Mouse (Mus musculus) C2C12 (cell line): Measurements from ENCODE around the gene Stfa3. TPM values are rescaled to one million over a fixed set of nuclear protein-coding genes. Genes with fewer than 3 reads are reported as not detected.
A peak's percentile ranks its signal among the peaks of the same experiment; 100 is the strongest.

Source experiments
- H3K27me3 ChIP-seq: one replicate; pipeline ENCODE4 v1.6.1; 2011; ENCODE audit not compliant: control insufficient read depth, insufficient read depth, insufficient read length
- H3K36me3 ChIP-seq: one replicate; pipeline ENCODE4 v1.6.1; 2011; ENCODE audit not compliant: control insufficient read depth, insufficient read depth
- H3K4me3 ChIP-seq: one replicate; pipeline ENCODE4 v1.5.1; 2011; ENCODE audit warnings: mild to moderate bottlenecking, control low read depth; ENCODE audit not compliant: poor library complexity, insufficient read depth, severe bottlenecking
- H3K79me2 ChIP-seq: one replicate; pipeline ENCODE4 v1.6.1; 2011; ENCODE audit not compliant: control insufficient read depth, insufficient read depth
- H3K79me3 ChIP-seq: one replicate; pipeline ENCODE4 v1.6.1; 2011; ENCODE audit warnings: low read depth, control low read depth
- H3ac ChIP-seq: one replicate; pipeline ENCODE3; 2011; ENCODE audit warnings: low read depth; ENCODE audit not compliant: control insufficient read depth, insufficient read length
- CEBPB ChIP-seq: IDR thresholded peaks from one replicate; pipeline ENCODE4 v1.6.1; 2011; ENCODE audit warnings: low read depth, mild to moderate bottlenecking, control low read depth, moderate library complexity
- CTCF ChIP-seq: IDR thresholded peaks from one replicate; pipeline ENCODE4 v1.5.1; 2011; ENCODE audit not compliant: control insufficient read depth, insufficient read depth, insufficient read length
- FOSL1 ChIP-seq: IDR thresholded peaks from one replicate; pipeline ENCODE4 v1.8.0; 2011; ENCODE audit warnings: mild to moderate bottlenecking, low read length; ENCODE audit not compliant: poor library complexity, insufficient read depth, severe bottlenecking
- MAX ChIP-seq: IDR thresholded peaks from one replicate; pipeline ENCODE4 v1.6.1; 2011; ENCODE audit warnings: mild to moderate bottlenecking, control low read depth
- MYOD1 ChIP-seq: IDR thresholded peaks from one replicate; pipeline ENCODE4 v1.6.1; 2011; ENCODE audit warnings: low read depth; ENCODE audit not compliant: control insufficient read depth, insufficient read length
- MYOG ChIP-seq: IDR thresholded peaks from one replicate; pipeline ENCODE4 v1.6.1; 2011; ENCODE audit not compliant: control insufficient read depth, insufficient read length; ENCODE audit errors: extremely low read depth
- USF1 ChIP-seq: IDR thresholded peaks from one replicate; pipeline ENCODE4 v1.6.1; 2011; ENCODE audit warnings: low read depth, mild to moderate bottlenecking, control low read depth, moderate library complexity
- polyA plus RNA-seq: library from polyadenylated mRNA; unstranded; fragments of >200 nt; fragmentation: generic; extraction: Trizol; gene quantifications from one replicate; pipeline ENCODE4 v1.2.1, GENCODE M21; 2012; ENCODE audit warnings: missing spikeins

Gene Stfa3
- polyA plus RNA-seq, 1 experiment = not detected

GRCm38 (mm10) chr16:36473217-36474216, 18.3 kb upstream of the Stfa3 start:
- H3K36me3 ChIP-seq = no peaks in the 10 kb centered on the region
- no peak overlapping the region for H3K4me3 ChIP-seq
- no peaks in the 10 kb centered on the region for H3K79me3 ChIP-seq
- no peaks in the 10 kb centered on the region for H3K27me3 ChIP-seq
- TF ChIP-seq USF1 (no peak), CTCF (peak; percentile 13)
- H3ac ChIP-seq = no peak overlapping the region
- no peaks in the 10 kb centered on the region for H3K79me2 ChIP-seq

- TF ChIP-seq CTCF (no peak), FOSL1 (no peak), CEBPB (no peak)
- no peaks in the 10 kb centered on the region for H3K79me2 ChIP-seq
- H3K79me3 ChIP-seq = no peaks in the 10 kb centered on the region
- H3ac ChIP-seq = no peak overlapping the region
- H3K4me3 ChIP-seq = no peak overlapping the region
- H3K27me3 ChIP-seq = no peaks in the 10 kb centered on the region
- no peaks in the 10 kb centered on the region for H3K36me3 ChIP-seq
Measured at GRCm38 (mm10) chr16:36471066-36471633, 16.0 kb upstream of the Stfa3 start.

GRCm38 (mm10) chr16:36469955-36470478, 14.8 kb upstream of the Stfa3 start:
- Histone ChIP-seq H3K36me3 (no peaks in the 10 kb centered on the region), H3ac (no peak overlapping the region), H3K79me2 (no peaks in the 10 kb centered on the region), H3K27me3 (no peaks in the 10 kb centered on the region), H3K4me3 (no peak overlapping the region), H3K79me3 (no peaks in the 10 kb centered on the region)
- TF ChIP-seq MYOD1 = no peak
- TF ChIP-seq CEBPB = no peak
- TF ChIP-seq MYOG = no peak
- no peak for TF ChIP-seq MAX
- no peak for TF ChIP-seq USF1
- TF ChIP-seq CTCF = no peak

GRCm38 (mm10) chr16:36469367-36469766, 14.2 kb upstream of the Stfa3 start:
- H3K27me3 ChIP-seq = no peaks in the 10 kb centered on the region
- no peaks in the 10 kb centered on the region for H3K79me2 ChIP-seq
- H3ac ChIP-seq = no peak overlapping the region
- H3K79me3 ChIP-seq = no peaks in the 10 kb centered on the region
- no peak for TF ChIP-seq MYOG
- TF ChIP-seq MYOD1 = no peak
- TF ChIP-seq MAX = no peak
- TF ChIP-seq CEBPB = no peak
- TF ChIP-seq FOSL1 = no peak
- TF ChIP-seq USF1 = no peak
- no peak for TF ChIP-seq CTCF
- H3K36me3 ChIP-seq = no peaks in the 10 kb centered on the region
- no peak overlapping the region for H3K4me3 ChIP-seq

- H3K79me3 ChIP-seq = no peaks in the 10 kb centered on the region
- no peak overlapping the region for H3ac ChIP-seq
- no peak for TF ChIP-seq USF1
- no peak for TF ChIP-seq CTCF
- no peak for TF ChIP-seq CEBPB
- TF ChIP-seq MYOG = no peak
- no peak for TF ChIP-seq MYOD1
- no peak for TF ChIP-seq MAX
- no peak overlapping the region for H3K4me3 ChIP-seq
- H3K36me3 ChIP-seq = no peaks in the 10 kb centered on the region
- no peaks in the 10 kb centered on the region for H3K27me3 ChIP-seq
- H3K79me2 ChIP-seq = no peaks in the 10 kb centered on the region
Measured at GRCm38 (mm10) chr16:36468862-36469261, 13.7 kb upstream of the Stfa3 start.

- Histone ChIP-seq H3K79me3 (no peaks in the 10 kb centered on the region), H3K79me2 (no peaks in the 10 kb centered on the region), H3K36me3 (no peaks in the 10 kb centered on the region), H3K27me3 (no peaks in the 10 kb centered on the region), H3K4me3 (no peak overlapping the region), H3ac (no peak overlapping the region)
- no peak for TF ChIP-seq MYOD1
- no peak for TF ChIP-seq USF1
- no peak for TF ChIP-seq CTCF
- TF ChIP-seq MAX = no peak
- no peak for TF ChIP-seq MYOG
- TF ChIP-seq CEBPB = no peak
- no peak for TF ChIP-seq FOSL1
Measured at GRCm38 (mm10) chr16:36467936-36468335, 12.7 kb upstream of the Stfa3 start.
